Mouse (Mus musculus): ENCODE data around the gene 5330417H12Rik.

The 5330417H12Rik gene

GRCm38 (mm10) chr7:107624432-107624831 lies 529 bp downstream of the 5330417H12Rik start:
- DNase-seq: no peak

- DNase-seq: no peak
Measured at GRCm38 (mm10) chr7:107620137-107620536, 4.8 kb downstream of the 5330417H12Rik start.

GRCm38 (mm10) chr7:107619225-107619624 lies 5.7 kb downstream of the 5330417H12Rik start:
- no peak for DNase-seq

GRCm38 (mm10) chr7:107618028-107618992 lies 6.7 kb downstream of the 5330417H12Rik start:
- no peak for DNase-seq

GRCm38 (mm10) chr7:107610880-107611279 lies 14.1 kb downstream of the 5330417H12Rik start:
- DNase-seq: no peak

- DNase-seq: no peak
Measured at GRCm38 (mm10) chr7:107609622-107610255, 15.2 kb downstream of the 5330417H12Rik start.

GRCm38 (mm10) chr7:107607766-107608165 lies 17.2 kb downstream of the 5330417H12Rik start:
- DNase-seq: no peak

- DNase-seq: no peak
Measured at GRCm38 (mm10) chr7:107602913-107603312, 22.0 kb downstream of the 5330417H12Rik start.

- DNase-seq: no peak
Measured at GRCm38 (mm10) chr7:107602505-107602904, 22.5 kb downstream of the 5330417H12Rik start.

GRCm38 (mm10) chr7:107600651-107601050 lies 24.3 kb downstream of the 5330417H12Rik start:
- DNase-seq: no peak

- no peak for DNase-seq
Measured at GRCm38 (mm10) chr7:107597956-107598355, 27.0 kb downstream of the 5330417H12Rik start.

GRCm38 (mm10) chr7:107596753-107597152 lies 28.2 kb downstream of the 5330417H12Rik start:
- DNase-seq: no peak

- DNase-seq: no peak
Measured at GRCm38 (mm10) chr7:107595426-107595825, 29.5 kb downstream of the 5330417H12Rik start.

- peak; percentile 61 for DNase-seq
Measured at GRCm38 (mm10) chr7:107594857-107595402, 30.0 kb downstream of the 5330417H12Rik start, which contains the start of gene Ppfibp2. Gene Ppfibp2, plus strand, starts transcription at chr7:107595207.

- DNase-seq: peak; percentile 29
Measured at GRCm38 (mm10) chr7:107594325-107594856, 30.6 kb downstream of the 5330417H12Rik start.

GRCm38 (mm10) chr7:107593904-107594303 lies 31.1 kb downstream of the 5330417H12Rik start:
- no peak for DNase-seq

GRCm38 (mm10) chr7:107592641-107593040 lies 32.3 kb downstream of the 5330417H12Rik start:
- no peak for DNase-seq

- no peak for DNase-seq
Measured at GRCm38 (mm10) chr7:107574276-107574675, 50.7 kb downstream of the 5330417H12Rik start.
